Mouse (Mus musculus) liver, embryonic 14 days (tissue): ENCODE results near the gene Olfr554. TPM values are rescaled to one million over a fixed set of nuclear protein-coding genes. Genes with fewer than 3 reads are reported as not detected.

Experiments used
- polyA plus RNA-seq: library from polyadenylated mRNA; depleted of rRNA; stranded (reverse); fragments of >200 nt; gene quantifications from 2 replicates; pipeline ENCODE4 v1.2.3, GENCODE M21; 2012; rRNA removed

Olfr554 gene
- polyA plus RNA-seq, result not detected in 2 replicates

GRCm38 (mm10) chr7:102638132-102638531 is at the start of gene Olfr554:
TSS of gene Olfr554 (plus strand) at chr7:102638432.

GRCm38 (mm10) chr7:102591786-102592185 is 46.4 kb upstream of the Olfr554 start, which contains the start of gene Olfr551:
TSS of gene Olfr551 (minus strand) at chr7:102591886.

DNA sequence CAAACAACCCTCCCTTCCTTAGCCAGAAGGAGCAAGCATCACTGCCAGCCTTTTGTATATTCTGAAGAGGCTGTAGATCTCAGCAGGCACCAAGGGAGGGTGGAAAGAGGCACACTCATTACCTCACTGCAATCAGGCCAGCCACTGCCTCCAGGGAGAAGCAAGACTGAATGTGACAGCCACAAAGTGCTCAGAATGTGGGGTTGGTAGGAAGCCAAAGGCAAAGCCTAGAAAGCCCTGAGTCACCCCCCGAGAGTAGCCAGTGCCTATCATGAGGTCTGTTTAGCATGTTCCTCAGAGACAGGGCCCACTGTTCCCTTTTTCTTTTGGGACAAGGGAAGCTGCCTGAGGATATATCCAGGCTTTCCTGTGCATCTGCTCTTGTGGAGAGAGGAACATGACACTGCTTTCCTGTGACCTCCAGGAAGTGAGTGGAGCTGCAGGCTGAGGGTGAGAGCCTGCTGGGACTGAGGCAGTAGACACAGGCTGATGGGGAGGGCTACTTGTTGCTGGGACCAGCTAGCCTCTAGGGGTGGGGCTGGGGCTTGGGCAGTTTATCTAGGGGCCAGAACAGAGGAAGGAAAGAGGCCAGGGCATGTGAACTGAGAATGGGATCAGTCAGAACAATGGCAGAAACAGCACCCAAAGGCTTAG is 40.7 kb upstream of the Olfr554 start, which contains the start of gene Olfr552:
Gene Olfr552 (plus strand): TSS at position 393 of the 654 bp plus-strand sequence.

DNA sequence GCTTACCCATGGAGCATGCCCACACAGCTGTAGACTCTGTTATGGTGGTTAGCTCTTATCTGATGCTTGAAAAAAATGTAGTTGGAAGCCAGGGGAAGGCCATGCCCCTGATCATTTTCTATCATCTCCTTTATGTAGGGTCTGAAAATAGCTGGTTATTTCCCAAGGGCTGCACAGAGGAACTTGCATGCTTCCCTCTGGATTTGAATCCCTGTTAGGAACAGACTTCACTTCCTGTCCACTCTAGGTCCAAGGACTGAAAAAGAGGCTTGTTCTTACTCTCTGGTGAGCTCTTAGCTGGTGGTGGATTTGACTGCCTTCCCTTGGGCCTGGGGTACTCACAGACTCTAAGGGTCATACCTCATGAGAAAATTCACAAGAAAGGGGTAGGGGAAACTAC is 20.1 kb upstream of the Olfr554 start, which contains the start of gene Olfr553:
Gene Olfr553 (minus strand): TSS at position 101 of the 400 bp plus-strand sequence.

DNA sequence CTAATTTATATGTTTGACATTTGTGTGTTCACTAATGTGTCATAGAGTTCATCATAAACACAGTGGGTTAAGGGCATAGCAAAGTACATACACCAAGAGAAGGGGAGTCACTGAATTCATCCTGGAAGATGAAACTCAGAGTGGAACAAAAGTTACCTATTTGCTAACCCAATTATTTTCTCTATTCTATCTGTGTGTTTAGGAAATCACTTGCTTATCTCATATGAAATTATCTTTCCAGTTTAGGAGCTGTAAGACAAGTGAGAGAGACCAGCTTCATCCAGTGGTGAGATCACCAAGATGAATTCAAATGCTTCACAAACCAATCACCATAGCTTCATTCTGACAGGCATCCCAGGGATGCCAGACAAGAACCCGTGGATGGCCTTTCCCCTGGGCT is 20.3 kb downstream of the Olfr554 start, which contains the start of gene Olfr555:
Gene Olfr555 (plus strand): TSS at position 301 of the 400 bp plus-strand sequence.

DNA sequence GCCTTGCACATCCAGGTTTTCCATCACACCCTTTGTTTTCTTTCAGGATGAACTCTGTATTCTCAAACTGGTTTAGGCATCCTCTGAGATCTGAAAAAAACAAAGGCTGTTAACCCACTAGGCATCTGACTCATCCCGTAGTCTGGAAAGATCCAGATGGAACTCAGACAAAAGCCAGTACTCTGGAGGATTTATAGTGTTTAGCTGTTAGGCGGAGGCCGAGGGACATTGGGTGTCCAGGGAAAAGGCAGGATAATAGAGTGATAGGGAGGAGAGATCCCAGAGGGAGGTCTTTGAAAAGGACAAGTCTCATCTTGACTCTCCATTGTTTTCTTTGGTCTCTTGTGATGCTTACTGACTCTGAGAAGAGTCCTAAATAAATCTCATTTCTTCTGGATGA is 26.4 kb downstream of the Olfr554 start, which contains the start of gene Olfr556:
Gene Olfr556 (plus strand): TSS at position 301 of the 400 bp plus-strand sequence.

DNA sequence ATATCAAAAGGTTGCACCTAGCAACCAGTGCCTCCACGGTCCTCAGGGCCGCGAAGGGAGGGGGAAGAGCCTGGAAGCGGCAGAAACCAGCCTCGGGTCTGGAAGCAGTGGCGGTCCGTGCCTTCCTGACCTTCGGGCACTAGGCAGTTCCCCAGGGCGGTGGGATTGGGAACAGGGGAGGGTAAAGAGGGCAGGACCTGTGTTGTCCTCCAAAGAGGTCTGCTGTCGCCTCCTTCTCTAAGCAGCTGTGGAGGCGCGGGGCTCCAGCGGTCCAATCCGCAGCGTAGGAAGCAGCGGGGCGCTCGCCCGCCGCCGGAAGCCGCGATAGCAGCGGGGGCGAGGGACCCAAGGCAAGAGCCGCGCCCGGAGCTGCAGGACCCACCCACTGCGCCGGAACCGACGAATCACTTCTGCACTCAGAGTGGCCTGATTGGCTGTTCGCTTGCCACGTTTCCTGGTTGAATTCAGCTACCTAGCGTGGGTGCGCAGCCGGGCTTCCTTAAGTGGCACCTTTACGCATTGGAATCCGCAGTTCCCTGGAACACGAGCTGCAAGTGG is 48.8 kb downstream of the Olfr554 start, which contains the start of gene Trim68:
Gene Trim68 (minus strand): TSS at position 384 of the 558 bp plus-strand sequence.

Other genes with a start within 250 kb of the Olfr554 start
- 127 and 130 TPM in 2 replicates for gene Rrm1, start 196.7 kb upstream of the Olfr554 start, polyA plus RNA-seq
- gene Olfr543, start 156.8 kb upstream of the Olfr554 start, polyA plus RNA-seq, result not detected in 2 replicates
- not detected in 2 replicates for gene Olfr544, start 150.1 kb upstream of the Olfr554 start, polyA plus RNA-seq
- not detected in 2 replicates for gene Olfr545, start 138.9 kb upstream of the Olfr554 start, polyA plus RNA-seq
- gene Olfr547, start 103.7 kb upstream of the Olfr554 start, polyA plus RNA-seq, result not detected in 2 replicates
- gene Olfr548-ps1, start 97.5 kb upstream of the Olfr554 start, polyA plus RNA-seq, result not detected in 2 replicates
- gene Olfr549, start 88.6 kb upstream of the Olfr554 start, polyA plus RNA-seq, result not detected in 2 replicates
- gene Trim21, start 72.9 kb upstream of the Olfr554 start, polyA plus RNA-seq, result 3.5 and 4.1 TPM in 2 replicates
- not detected in 2 replicates for gene Olfr550, start 67.0 kb upstream of the Olfr554 start, polyA plus RNA-seq
- not detected in 2 replicates for gene Olfr551, start 46.5 kb upstream of the Olfr554 start, polyA plus RNA-seq
- gene Olfr552, start 40.7 kb upstream of the Olfr554 start, polyA plus RNA-seq, result not detected in 2 replicates
- not detected in 2 replicates for gene Olfr553, start 20.2 kb upstream of the Olfr554 start, polyA plus RNA-seq
- not detected in 2 replicates for gene Olfr555, start 20.4 kb downstream of the Olfr554 start, polyA plus RNA-seq
- gene Olfr556, start 26.5 kb downstream of the Olfr554 start, polyA plus RNA-seq, result not detected in 2 replicates
- gene Trim68, start 48.9 kb downstream of the Olfr554 start, polyA plus RNA-seq, result 2.0 and 2.5 TPM in 2 replicates
- not detected in 2 replicates for gene Olfr557, start 57.5 kb downstream of the Olfr554 start, polyA plus RNA-seq
- gene Olfr558, start 63.8 kb downstream of the Olfr554 start, polyA plus RNA-seq, result not detected in 2 replicates
- gene Olfr33, start 80.6 kb downstream of the Olfr554 start, polyA plus RNA-seq, result not detected in 2 replicates
- gene Olfr559, start 89.1 kb downstream of the Olfr554 start, polyA plus RNA-seq, result not detected in 2 replicates
- not detected in 2 replicates for gene Olfr560, start 120.9 kb downstream of the Olfr554 start, polyA plus RNA-seq
- gene Olfr78, start 121.0 kb downstream of the Olfr554 start, polyA plus RNA-seq, result 0.01 and 0.15 TPM in 2 replicates
- gene Olfr561, start 132.8 kb downstream of the Olfr554 start, polyA plus RNA-seq, result 0.05 TPM in 1 of 2 replicates, not detected in the other
- gene Olfr564, start 165.0 kb downstream of the Olfr554 start, polyA plus RNA-seq, result not detected in 2 replicates
- not detected in 2 replicates for gene Olfr566, start 220.3 kb downstream of the Olfr554 start, polyA plus RNA-seq
- not detected in 2 replicates for gene Olfr568, start 238.7 kb downstream of the Olfr554 start, polyA plus RNA-seq